Mouse (Mus musculus): ENCODE data around the gene Alg2.

GRCm38 (mm10) chr4:47494686-47495085 is 20.6 kb upstream of the Alg2 start:
- no peak for TF ChIP-seq CTCF (IDR thresholded peaks at IDR 0.05; ENCODE audit: control insufficient read depth, insufficient read depth, insufficient read length)
- no peak for TF ChIP-seq MAX (IDR thresholded peaks at IDR 0.05)
- TF ChIP-seq FOSL1 (IDR thresholded peaks at IDR 0.05; ENCODE audit: insufficient read depth, low read length, poor library complexity, severe bottlenecking) = no peak

All from C2C12 (cell line).